Mouse (Mus musculus) ovary, postnatal 14 days (tissue): ENCODE measurements at regions not wholly inside any gene's neighbourhood (a gene's known extent, or its start where the extent isn't known, plus 50 kb on each side); places are given as distances from the start of the nearest gene placed in this dataset.
"Not testable (repeated sequence)": the region's sequence is repeated elsewhere in the genome, so short reads cannot be mapped to it uniquely, and the experiment has no call there.

ENCODE experiments used
- DNase-seq: peaks from one replicate; pipeline ENCODE4 v3.0.0; 2022; ENCODE audit warnings: low spot score

GRCm38 (mm10) chr7:73198069-73198468, 177.2 kb upstream of the Rgma start:
- no peak for DNase-seq

GRCm38 (mm10) chr7:73199967-73200366, 175.3 kb upstream of the Rgma start:
- no peak for DNase-seq

DNA sequence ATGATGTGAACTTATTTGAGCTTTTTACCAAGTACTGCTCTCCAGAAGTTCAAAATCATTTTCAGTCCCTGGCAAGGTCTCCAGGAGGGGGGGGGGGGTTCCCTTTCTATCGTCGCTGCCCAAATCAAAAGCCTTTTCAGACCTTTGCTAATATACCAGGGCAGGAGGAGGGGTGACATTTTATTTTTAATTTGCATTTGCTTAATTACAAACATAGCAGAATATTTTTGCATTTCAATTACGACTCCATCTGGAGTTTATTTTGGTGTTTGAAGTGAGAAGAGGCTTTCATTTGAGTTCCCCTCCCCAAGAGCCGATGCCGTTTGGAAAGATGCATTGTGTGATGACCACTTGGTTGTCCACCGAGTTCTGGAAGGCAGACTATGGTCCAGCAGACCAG, 174.0 kb upstream of the Rgma start:
- DNase-seq, result no peak

DNA sequence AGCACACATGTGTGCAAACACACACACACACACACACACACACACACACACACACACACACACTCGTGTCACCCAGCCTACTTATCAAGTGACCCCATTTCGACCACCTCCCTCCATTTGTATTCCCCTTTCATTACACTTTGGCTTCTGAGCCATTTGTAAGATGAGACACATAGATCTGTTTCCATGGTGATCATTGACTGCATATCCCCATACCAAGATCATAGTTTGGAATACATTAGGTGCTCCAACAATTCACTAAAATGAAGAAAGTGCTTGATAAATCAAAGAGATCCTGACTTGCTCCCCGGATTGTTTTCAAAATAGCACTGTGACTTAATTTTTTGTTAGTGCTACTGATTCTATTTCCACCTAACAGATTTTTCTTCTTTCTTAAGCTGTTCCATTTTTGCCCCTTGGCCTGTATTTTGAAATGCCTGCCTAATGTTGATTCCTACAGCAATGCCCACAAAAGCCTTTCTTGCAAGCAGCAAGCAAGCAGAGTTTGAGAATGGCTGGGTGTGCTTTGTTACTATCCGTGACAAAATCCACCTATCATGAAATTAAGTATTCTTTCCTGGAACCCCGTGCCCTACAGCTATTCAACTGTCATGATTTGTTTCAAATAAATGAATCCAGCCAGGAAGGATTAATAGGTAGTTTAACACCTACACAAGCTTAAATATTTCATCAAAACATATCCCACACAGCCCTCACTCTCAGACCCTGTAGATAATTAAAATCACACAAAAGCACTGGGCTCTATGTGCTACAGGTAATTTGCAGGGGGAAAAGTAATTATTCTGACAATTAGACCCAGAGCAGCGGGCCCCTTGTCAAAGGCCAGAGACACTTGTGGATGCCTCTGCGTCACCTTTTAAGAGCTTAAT, 168.1 kb upstream of the Rgma start:
- DNase-seq, result no peak

GRCm38 (mm10) chr7:73208479-73208816, 166.9 kb upstream of the Rgma start:
- DNase-seq, result no peak

GRCm38 (mm10) chr7:73208817-73209602, 166.3 kb upstream of the Rgma start:
- no peak for DNase-seq

GRCm38 (mm10) chr7:73210078-73210477, 165.2 kb upstream of the Rgma start:
- no peak for DNase-seq

- no peak for DNase-seq
These were observed 152.9 kb upstream of the Rgma start for GRCm38 (mm10) chr7:73222237-73222915.

DNA sequence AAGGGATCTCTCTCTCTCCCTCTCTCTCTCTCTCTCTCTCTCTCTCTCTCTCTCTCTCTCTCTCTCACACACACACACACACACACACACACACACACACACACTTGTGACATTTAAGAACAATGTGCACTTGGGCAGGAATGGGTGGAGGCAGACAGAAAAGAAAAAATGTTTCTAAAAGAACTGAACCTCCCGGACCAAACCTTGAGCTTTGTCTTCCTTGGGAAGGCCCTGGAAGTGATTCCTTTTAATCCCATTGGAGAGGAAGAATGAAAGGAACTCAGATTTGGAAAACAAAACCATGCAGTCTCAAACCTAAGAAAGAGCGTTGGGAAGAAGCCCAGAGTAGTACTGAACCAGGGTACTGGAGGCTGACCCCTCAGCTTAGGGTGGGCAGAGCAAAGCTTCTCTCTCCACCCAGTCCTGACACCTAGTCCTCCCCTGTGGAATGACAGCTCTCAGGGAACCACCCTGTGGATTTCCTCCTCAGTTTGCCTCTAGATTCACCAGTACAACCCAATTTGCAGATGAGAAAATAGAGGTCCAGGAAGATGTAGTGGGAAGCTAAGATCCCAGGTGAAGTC, 152.3 kb upstream of the Rgma start:
- no peak for DNase-seq

DNA sequence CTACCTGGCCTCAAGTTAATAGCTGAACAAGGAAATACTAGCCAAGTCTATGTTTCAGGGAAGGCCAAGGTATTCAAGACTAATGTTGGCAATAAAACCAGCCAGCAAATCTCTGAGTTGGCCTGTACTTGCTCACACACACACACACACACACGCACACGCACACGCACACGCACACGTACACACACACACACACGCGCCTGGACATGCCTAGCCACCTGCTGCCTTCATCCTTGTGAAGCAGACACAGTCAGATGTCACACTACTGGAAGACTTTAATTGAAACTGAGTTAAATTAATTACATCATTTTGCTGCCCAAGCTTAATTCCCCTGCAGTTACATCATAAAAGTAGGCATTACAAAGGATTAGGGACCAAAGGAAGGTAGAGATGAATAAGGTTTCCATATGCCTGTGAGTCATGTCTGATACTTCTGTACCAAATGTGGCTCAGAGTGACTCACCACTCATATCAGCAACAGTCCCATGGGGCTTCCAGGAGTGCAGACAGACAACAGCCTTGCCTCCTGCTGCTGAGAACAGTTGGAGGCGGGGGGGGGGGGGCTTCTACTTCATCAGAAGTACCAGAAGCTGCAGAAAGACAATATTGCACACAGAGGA, 141.7 kb upstream of the Rgma start:
- no peak for DNase-seq

DNA sequence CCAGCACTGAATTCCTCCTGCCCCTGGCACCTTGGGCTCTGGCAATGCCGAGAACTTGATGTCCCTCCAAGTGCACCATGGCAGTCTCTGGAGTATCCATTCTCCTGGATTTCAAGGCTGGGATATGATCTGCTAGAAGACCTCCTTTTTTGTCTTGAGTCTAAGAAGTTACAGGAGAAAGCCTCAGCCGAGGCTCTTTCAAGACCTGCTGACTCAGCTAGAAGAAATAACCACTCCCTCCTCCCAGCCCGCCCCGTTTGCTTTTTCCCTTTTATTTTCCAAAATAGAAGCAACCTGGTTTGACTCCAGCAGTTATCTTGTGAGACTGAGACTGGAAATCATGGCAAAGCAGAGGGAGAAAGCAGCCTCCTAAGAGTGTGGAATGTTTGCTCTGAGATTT, 136.8 kb upstream of the Rgma start:
- DNase-seq, result no peak

- no peak for DNase-seq
These were observed 131.5 kb upstream of the Rgma start for GRCm38 (mm10) chr7:73243591-73244355.

DNA sequence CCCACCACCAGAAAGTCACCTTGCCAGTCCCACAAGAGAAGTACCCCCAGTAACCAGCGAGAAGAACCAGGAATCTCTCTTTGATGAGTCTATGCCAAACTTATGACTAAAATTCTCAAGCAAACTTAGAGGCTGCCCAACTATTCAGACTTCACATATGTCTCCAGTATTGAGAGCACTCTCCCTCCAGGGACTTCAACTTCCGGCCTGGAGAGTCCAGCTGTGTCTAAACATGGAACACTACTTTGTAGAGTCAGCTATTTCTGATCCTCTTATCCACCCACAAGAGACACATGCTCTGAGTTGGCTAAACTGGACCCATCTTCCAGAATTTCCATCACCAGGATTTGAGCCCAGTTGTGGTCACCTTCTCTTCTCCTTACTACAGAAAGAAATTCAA, 129.9 kb upstream of the Rgma start:
- no peak for DNase-seq

DNA sequence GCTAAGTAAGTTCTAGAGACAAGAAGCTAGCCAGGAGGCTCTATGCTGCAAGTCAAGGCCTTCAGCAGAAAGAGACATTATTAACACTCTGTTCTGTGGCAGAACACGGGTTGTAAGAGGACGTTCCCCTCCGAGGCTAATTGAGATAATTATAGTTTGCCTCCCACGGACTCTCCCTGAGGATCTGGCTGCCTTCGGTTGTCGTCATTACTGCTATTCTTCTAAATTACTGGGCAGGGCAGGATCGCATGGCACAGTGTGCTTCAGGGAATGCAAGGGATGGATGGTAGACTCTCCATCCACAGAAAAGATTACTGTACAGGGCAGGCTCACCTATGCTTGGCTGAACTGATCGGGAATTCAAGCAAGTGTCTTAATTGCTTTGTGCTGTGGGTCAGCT, 124.7 kb upstream of the Rgma start:
- DNase-seq, result no peak

GRCm38 (mm10) chr7:73251187-73251740, 124.0 kb upstream of the Rgma start:
- no peak for DNase-seq

GRCm38 (mm10) chr7:73254972-73255371, 120.3 kb upstream of the Rgma start:
- not testable (repeated sequence) for DNase-seq

GRCm38 (mm10) chr7:73260140-73260539, 115.2 kb upstream of the Rgma start:
- DNase-seq, result no peak

GRCm38 (mm10) chr7:73261750-73262149, 113.6 kb upstream of the Rgma start:
- no peak for DNase-seq

GRCm38 (mm10) chr7:73262526-73262925, 112.8 kb upstream of the Rgma start:
- no peak for DNase-seq

GRCm38 (mm10) chr7:73269626-73270025, 105.7 kb upstream of the Rgma start:
- DNase-seq, result no peak

- DNase-seq, result no peak
These were observed 102.5 kb upstream of the Rgma start for GRCm38 (mm10) chr7:73272787-73273186.
